Mouse (Mus musculus): ENCODE data around the gene Olig3. TPM values are rescaled to one million over a fixed set of nuclear protein-coding genes. Genes with fewer than 3 reads are reported as not detected.

Olig3 gene
- total and polyA plus RNA-seq, 3 experiments: not detected

GRCm38 (mm10) chr10:19333425-19333824 is 22.9 kb upstream of the Olig3 start:
- H3K9me3 ChIP-seq (replicated peaks; ENCODE audit: low read length): no peaks in the 10 kb centered on the region
- no peak overlapping the region for H3K27ac ChIP-seq (ENCODE audit: insufficient read depth, low read depth)
- H3K9ac ChIP-seq (ENCODE audit: insufficient read depth, low read depth): no peak overlapping the region
- H3K4me2 ChIP-seq (ENCODE audit: insufficient read depth, low read depth, poor library complexity, severe bottlenecking): no peak overlapping the region
- dilution Hi-C loops (cut with MboI; ENCODE audit: extremely low pct_ligation_motif_present, extremely low pct_unique_long_range_greater_than_20kb, low sequenced_read_pairs) (no loop called here), in situ Hi-C loops (cut with MboI; ENCODE audit: low pct_ligation_motif_present, low pct_unique_long_range_greater_than_20kb, low sequenced_read_pairs) (no loop called here)
- no peaks in the 10 kb centered on the region for H3K36me3 ChIP-seq (replicated peaks in 1 of 2; ENCODE audit: control insufficient read depth in 1 of 2, insufficient read depth in 1 of 2, low read length in 1 of 2)
- DNase-seq (ENCODE audit: extremely low read depth): peak; percentile 58
- no peak overlapping the region for H3K4me3 ChIP-seq (replicated peaks in 1 of 3; ENCODE audit: low read depth in 2 of 3, low read length in 2 of 3, poor library complexity in 1 of 3)
- H3K79me2 ChIP-seq (replicated peaks; ENCODE audit: control insufficient read depth, extremely low read depth, insufficient read depth, poor library complexity, severe bottlenecking): no peaks in the 10 kb centered on the region
- no peaks in the 10 kb centered on the region for H3K27me3 ChIP-seq (replicated peaks)
- TF ChIP-seq MXI1 (IDR thresholded peaks at IDR 0.05; ENCODE audit: low read depth, low read length) (no peak), BHLHE40 (IDR thresholded peaks at IDR 0.05; ENCODE audit: low read depth, low read length) (0 out of 2 replicates have a peak, but pooled peaks have one; percentile 5), ETS1 (conservative IDR thresholded peaks at IDR 0.05; ENCODE audit: low read depth, low read length) (peak; percentile 32; the same call in 1 of the 2 replicates), EP300 (IDR thresholded peaks at IDR 0.05; ENCODE audit: low read length) (peak; percentile 56; the same call in 1 of the 2 replicates)
- peaks cover 0 to 22% of the 10 kb centered on the region in 2 experiments; a peak in 3 of 4 replicates for H3K4me1 ChIP-seq (ENCODE audit: control insufficient read depth in 1 of 2, insufficient read depth in 2 of 2)

- no peak for DNase-seq (ENCODE audit: extremely low read depth)
- Histone ChIP-seq H3K4me1 (ENCODE audit: control insufficient read depth in 1 of 2, insufficient read depth in 2 of 2) (no peaks in the 10 kb centered on the region), H3K79me2 (replicated peaks; ENCODE audit: control insufficient read depth, extremely low read depth, insufficient read depth, poor library complexity, severe bottlenecking) (no peaks in the 10 kb centered on the region), H3K9ac (ENCODE audit: insufficient read depth, low read depth) (no peak overlapping the region), H3K27ac (ENCODE audit: insufficient read depth, low read depth) (no peak overlapping the region), H3K4me2 (ENCODE audit: insufficient read depth, low read depth, poor library complexity, severe bottlenecking) (no peak overlapping the region), H3K9me3 (replicated peaks; ENCODE audit: low read length) (no peaks in the 10 kb centered on the region), H3K27me3 (replicated peaks) (no peaks in the 10 kb centered on the region), H3K36me3 (replicated peaks in 1 of 2; ENCODE audit: control insufficient read depth in 1 of 2, insufficient read depth in 1 of 2, low read length in 1 of 2) (no peaks in the 10 kb centered on the region), H3K4me3 (replicated peaks in 1 of 3; ENCODE audit: low read depth in 2 of 3, low read length in 2 of 3, poor library complexity in 1 of 3) (no peak overlapping the region)
- in situ Hi-C loops (cut with MboI; ENCODE audit: low pct_ligation_motif_present, low pct_unique_long_range_greater_than_20kb, low sequenced_read_pairs) (no loop called here), dilution Hi-C loops (cut with MboI; ENCODE audit: extremely low pct_ligation_motif_present, extremely low pct_unique_long_range_greater_than_20kb, low sequenced_read_pairs) (no loop called here)
- TF ChIP-seq GABPA (IDR thresholded peaks at IDR 0.05; ENCODE audit: insufficient replicate concordance, low read depth, low read length): no peak
Observed at GRCm38 (mm10) chr10:19338695-19339630, 17.4 kb upstream of the Olig3 start.

- in situ Hi-C loops (cut with MboI; ENCODE audit: low pct_ligation_motif_present, low pct_unique_long_range_greater_than_20kb, low sequenced_read_pairs): no loop called here
- Histone ChIP-seq H3K27ac (ENCODE audit: insufficient read depth, low read depth) (no peak overlapping the region), H3K79me2 (replicated peaks; ENCODE audit: control insufficient read depth, extremely low read depth, insufficient read depth, poor library complexity, severe bottlenecking) (no peaks in the 10 kb centered on the region), H3K4me2 (ENCODE audit: insufficient read depth, low read depth, poor library complexity, severe bottlenecking) (no peak overlapping the region), H3K4me3 (replicated peaks in 1 of 3; ENCODE audit: low read depth in 2 of 3, low read length in 2 of 3, poor library complexity in 1 of 3) (no peak overlapping the region), H3K4me1 (ENCODE audit: control insufficient read depth in 1 of 2, insufficient read depth in 2 of 2) (peaks cover 4 to 11% of the 10 kb centered on the region in 2 experiments), H3K36me3 (replicated peaks in 1 of 2; ENCODE audit: control insufficient read depth in 1 of 2, insufficient read depth in 1 of 2, low read length in 1 of 2) (no peaks in the 10 kb centered on the region), H3K9me3 (replicated peaks; ENCODE audit: low read length) (no peaks in the 10 kb centered on the region), H3K27me3 (replicated peaks) (no peaks in the 10 kb centered on the region), H3K9ac (ENCODE audit: insufficient read depth, low read depth) (no peak overlapping the region)
- dilution Hi-C loops (cut with MboI; ENCODE audit: extremely low pct_ligation_motif_present, extremely low pct_unique_long_range_greater_than_20kb, low sequenced_read_pairs): no loop called here
- DNase-seq (ENCODE audit: extremely low read depth): no peak
- no peak for TF ChIP-seq POLR2A (IDR thresholded peaks at IDR 0.05; ENCODE audit: low read depth, low read length)
- TF ChIP-seq CTCF (conservative IDR thresholded peaks at IDR 0.05 in 1 of 2, IDR thresholded peaks at IDR 0.05 in 1 of 2; ENCODE audit: low read depth in 2 of 2, low read length in 2 of 2): no peak
- TF ChIP-seq MAFK (IDR thresholded peaks at IDR 0.05; ENCODE audit: insufficient replicate concordance, low read length): peak; percentile 97
- no peak for TF ChIP-seq MXI1 (IDR thresholded peaks at IDR 0.05; ENCODE audit: low read depth, low read length)
- no peak for TF ChIP-seq USF1 (IDR thresholded peaks at IDR 0.05; ENCODE audit: low read depth, low read length)
Observed at GRCm38 (mm10) chr10:19344039-19344438, 12.3 kb upstream of the Olig3 start.
